Mouse (Mus musculus) duodenum, adult 2 months (tissue): Measurements from ENCODE around the gene Olfr1188. TPM values are rescaled to one million over a fixed set of nuclear protein-coding genes. Genes with fewer than 3 reads are reported as not detected.

Experiments
- polyA plus RNA-seq: library from polyadenylated mRNA; depleted of rRNA; stranded (reverse); fragments of >200 nt; gene quantifications from 2 replicates; pipeline ENCODE4 v1.2.3, GENCODE M21; 2012; ENCODE audit warnings: low replicate concordance; rRNA removed

Gene Olfr1188
- polyA plus RNA-seq: not detected in 2 replicates

DNA sequence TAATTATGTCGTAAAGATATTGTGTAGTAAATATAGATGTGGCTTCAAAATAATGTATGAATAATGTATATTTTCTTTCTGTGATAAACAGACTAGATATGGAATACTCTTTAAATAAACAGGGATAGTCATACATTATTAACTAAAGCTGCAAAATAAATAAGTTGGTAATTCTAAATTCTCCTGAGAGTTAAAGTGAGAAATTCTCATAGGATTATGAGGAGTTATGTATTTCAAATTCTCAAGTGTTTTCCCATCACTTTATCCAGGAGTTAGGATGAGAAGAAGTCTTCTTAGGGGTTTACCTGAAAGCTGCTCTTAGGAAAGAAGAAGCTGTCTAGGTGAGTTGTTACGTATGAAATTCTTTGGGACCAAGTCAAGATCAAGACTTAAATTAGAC lies at the start of gene Olfr1188:
Gene Olfr1188, plus strand, starts transcription at position 301 of the 400 bp plus-strand sequence.

DNA sequence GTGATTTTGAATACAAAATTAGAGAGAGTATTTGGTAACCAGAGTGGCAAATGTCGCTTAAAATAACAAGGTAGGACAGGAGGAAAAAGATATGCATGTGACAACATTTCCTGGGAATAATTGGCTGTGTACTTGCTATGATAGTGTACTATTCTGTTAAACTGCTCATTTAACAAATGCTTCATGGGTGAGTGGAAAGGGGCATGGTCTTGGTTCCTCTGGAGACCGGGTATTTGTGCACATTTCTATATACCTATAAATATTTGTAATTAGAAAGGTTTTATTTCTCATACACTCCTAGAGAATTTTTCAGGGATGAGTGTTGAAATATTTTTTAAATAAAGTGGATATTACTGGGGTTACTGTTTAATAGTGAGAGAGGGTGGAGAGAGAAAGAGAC lies 38.5 kb upstream of the Olfr1188 start, which contains the start of gene Olfr1186:
Gene Olfr1186, plus strand, starts transcription at position 301 of the 400 bp plus-strand sequence.

DNA sequence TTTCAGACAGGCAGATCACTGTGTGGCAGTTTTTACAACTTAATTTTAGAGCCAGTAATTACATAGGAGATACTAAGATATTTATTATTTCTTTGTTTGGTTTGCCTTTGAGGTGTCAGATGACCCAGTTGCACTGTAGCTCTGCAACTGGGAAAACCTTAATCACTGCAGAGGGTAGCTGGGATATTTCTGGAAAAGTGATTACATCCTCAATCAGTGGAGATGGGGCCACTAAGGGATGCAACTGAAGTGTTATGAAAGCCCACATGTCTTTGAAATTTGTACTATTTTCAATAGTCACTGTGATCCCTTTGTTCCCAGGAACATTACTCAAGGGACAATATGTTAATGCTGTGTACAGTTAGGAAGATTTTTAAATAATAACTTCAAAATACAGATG lies 29.4 kb downstream of the Olfr1188 start, which contains the start of gene Olfr1189:
Gene Olfr1189, plus strand, starts transcription at position 301 of the 400 bp plus-strand sequence.

Other genes with a start within 250 kb of the Olfr1188 start
- gene Olfr1174-ps, start 241.8 kb upstream of the Olfr1188 start, polyA plus RNA-seq: not detected in 2 replicates
- not detected in 2 replicates for gene Olfr1175-ps, start 229.7 kb upstream of the Olfr1188 start, polyA plus RNA-seq
- gene Olfr1176, start 220.2 kb upstream of the Olfr1188 start, polyA plus RNA-seq: not detected in 2 replicates
- gene Olfr1177-ps, start 210.4 kb upstream of the Olfr1188 start, polyA plus RNA-seq: not detected in 2 replicates
- not detected in 2 replicates for gene Olfr1178, start 169.9 kb upstream of the Olfr1188 start, polyA plus RNA-seq
- gene Olfr1179, start 150.5 kb upstream of the Olfr1188 start, polyA plus RNA-seq: not detected in 2 replicates
- gene Olfr1180, start 137.8 kb upstream of the Olfr1188 start, polyA plus RNA-seq: not detected in 2 replicates
- not detected in 2 replicates for gene Olfr1181, start 130.8 kb upstream of the Olfr1188 start, polyA plus RNA-seq
- gene Gm13757, start 107.8 kb upstream of the Olfr1188 start, polyA plus RNA-seq: not detected in 2 replicates
- gene Olfr1183, start 102.1 kb upstream of the Olfr1188 start, polyA plus RNA-seq: not detected in 2 replicates
- not detected in 2 replicates for gene Olfr1184, start 73.3 kb upstream of the Olfr1188 start, polyA plus RNA-seq
- not detected in 2 replicates for gene Olfr1185-ps1, start 63.6 kb upstream of the Olfr1188 start, polyA plus RNA-seq
- not detected in 2 replicates for gene Olfr1186, start 38.4 kb upstream of the Olfr1188 start, polyA plus RNA-seq
- gene Olfr1189, start 29.5 kb downstream of the Olfr1188 start, polyA plus RNA-seq: not detected in 2 replicates
- gene Olfr1191-ps1, start 83.6 kb downstream of the Olfr1188 start, polyA plus RNA-seq: not detected in 2 replicates
- gene Olfr1192-ps1, start 91.6 kb downstream of the Olfr1188 start, polyA plus RNA-seq: not detected in 2 replicates
- gene Olfr1193, start 118.7 kb downstream of the Olfr1188 start, polyA plus RNA-seq: not detected in 2 replicates
- gene Olfr1195, start 132.3 kb downstream of the Olfr1188 start, polyA plus RNA-seq: not detected in 2 replicates
- not detected in 2 replicates for gene Olfr1196, start 147.7 kb downstream of the Olfr1188 start, polyA plus RNA-seq
- gene Olfr1197, start 175.4 kb downstream of the Olfr1188 start, polyA plus RNA-seq: not detected in 2 replicates
- gene Olfr1198, start 194.4 kb downstream of the Olfr1188 start, polyA plus RNA-seq: not detected in 2 replicates
- gene Olfr1199, start 203.5 kb downstream of the Olfr1188 start, polyA plus RNA-seq: not detected in 2 replicates
- not detected in 2 replicates for gene Olfr1200, start 213.6 kb downstream of the Olfr1188 start, polyA plus RNA-seq
- not detected in 2 replicates for gene Olfr1201, start 236.1 kb downstream of the Olfr1188 start, polyA plus RNA-seq